Mouse (Mus musculus) CD4-positive, CD25-positive, alpha-beta regulatory T cell, adult 9 weeks (primary cell): ENCODE results near the gene Hacd3. TPM values are rescaled to one million over a fixed set of nuclear protein-coding genes. Genes with fewer than 3 reads are reported as not detected.

Experiments
- polyA plus RNA-seq: library from polyadenylated mRNA; unstranded; fragments of 100-300 nt; shearing (Covaris generic); gene quantifications from one replicate; pipeline ENCODE4 v1.2.1, GENCODE M21; 2017

The Hacd3 gene
- polyA plus RNA-seq = 168 TPM

DNA sequence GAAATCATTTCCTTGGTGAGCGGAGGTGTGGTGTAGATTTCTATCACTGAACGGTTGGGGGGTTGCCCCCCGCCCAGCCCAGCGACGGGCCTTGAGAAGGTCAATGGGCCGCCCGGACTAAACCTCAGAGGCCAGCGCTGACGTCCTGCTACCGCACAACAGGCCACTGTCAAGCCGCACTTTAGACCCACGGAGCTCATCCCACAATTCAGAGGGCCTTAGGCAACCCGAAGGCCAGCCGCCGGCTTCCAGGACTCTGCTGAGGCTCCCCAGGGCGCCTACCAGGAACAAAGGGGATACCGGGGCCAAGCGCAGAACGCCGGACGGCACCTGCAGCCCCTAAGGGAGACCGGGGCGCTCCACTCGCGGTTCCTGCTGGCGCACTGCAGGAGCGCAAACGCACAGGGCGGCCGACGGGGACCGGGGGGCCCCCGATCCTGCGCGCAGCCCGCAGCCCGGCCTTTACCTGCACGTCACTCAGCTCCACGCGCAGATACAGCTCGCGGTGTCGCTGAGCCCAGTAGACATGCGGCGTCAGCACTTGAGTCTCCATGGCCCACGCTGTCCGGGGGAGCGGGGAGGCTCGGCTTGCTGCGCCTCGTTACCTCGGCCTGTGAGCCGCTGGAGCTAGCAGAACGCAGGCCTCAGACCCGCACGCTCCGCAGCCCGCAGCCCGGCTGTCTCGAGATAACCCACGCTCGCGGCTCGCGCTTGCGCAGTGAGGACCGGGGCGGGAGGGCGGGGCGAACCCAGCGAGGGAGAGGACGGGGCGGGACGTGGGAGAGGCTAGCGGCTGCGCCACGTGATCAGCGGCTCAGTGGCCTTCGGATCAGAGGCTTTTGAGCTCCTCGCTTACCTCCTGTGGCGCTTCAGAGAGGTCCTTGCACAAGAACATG lies at the start of gene Hacd3:
TSS of gene Hacd3 (minus strand) at position 703 of the 896 bp plus-strand sequence.

DNA sequence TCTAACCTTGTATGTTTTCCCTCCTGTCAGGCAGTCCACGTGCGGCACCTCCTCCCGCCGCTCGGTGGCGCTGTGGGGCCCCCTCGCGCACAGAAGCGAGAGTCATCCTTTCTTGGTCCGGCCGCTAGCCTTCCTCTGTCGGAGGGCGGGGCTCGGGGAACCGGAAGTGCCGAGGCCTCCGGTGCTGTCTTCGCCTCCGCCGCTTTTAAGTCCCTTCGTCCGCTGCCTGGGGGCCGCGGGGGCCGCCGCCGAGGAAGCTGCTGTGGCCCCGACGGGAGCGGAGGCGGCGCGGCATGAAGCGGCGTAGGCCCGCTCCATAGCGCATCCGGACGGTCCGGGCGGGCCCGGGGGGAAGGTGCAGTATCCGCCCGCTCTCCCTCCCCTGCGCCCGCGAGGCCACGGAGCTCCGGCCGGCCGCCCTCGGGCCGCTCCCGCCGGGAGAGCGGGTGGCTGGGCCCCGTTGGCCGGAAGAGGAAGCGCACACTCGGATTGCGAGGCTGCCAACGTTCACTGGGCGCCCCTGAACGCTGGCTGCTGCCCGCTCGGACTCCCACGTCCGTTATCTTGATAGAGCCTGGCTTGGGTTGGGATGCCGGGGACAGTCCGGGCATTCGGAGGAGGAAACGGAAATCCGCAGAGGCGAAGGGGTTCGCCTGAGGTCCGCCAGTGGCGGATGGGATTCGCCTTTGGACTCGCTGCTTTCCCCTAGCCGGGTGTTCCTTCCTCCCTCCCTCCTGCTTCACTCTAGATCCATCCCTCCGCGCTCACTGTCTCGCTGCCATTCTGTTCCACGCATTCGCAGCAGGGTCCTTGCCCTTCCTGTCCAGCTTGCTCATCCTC lies 11.0 kb upstream of the Hacd3 start, which contains the start of gene Dpp8:
TSS of gene Dpp8 (plus strand) at position 146 of the 840 bp plus-strand sequence.

DNA sequence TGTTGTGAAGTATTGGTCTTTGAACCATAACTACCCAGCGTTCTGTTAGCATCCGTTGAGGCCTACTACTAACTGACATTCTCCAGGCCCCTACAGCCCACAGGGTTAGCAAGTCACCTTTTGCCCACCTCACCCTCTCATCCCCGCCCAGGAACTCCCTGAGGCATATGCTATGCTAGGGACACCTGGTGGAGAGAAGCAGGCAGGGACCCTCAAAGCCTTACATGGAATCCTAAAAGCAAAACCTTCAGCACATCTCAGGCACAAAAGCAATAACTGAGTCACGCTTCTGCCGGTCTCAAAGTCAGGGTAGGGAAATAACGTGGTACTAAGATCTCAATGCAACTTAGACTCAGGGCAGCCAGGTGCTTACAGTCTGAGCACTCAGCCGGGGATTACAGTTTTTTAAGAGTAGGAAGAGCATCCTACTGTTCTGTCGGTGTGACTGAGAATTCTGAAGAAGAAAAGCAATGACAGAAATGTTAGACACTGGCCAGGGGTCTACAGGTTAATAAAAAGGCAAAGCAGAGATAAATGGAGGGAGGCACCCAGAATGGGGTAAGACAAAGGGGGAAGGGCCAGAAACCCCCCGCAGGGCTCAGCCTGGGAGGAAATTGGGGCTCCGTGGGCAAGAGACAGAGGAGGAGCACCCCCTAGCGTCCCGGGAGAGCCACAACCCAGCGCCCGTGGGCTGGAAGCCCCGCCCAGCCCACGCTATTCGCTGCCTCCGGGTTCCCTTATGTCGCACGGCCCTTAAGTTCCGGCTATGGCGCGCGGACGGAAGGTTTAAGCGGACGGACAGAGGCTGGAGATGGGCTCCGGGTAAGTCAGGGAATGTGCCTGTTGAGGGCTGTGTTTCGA lies 61.1 kb downstream of the Hacd3 start, which contains the start of gene Ints14:
TSS of gene Ints14 (plus strand) at position 789 of the 861 bp plus-strand sequence.

DNA sequence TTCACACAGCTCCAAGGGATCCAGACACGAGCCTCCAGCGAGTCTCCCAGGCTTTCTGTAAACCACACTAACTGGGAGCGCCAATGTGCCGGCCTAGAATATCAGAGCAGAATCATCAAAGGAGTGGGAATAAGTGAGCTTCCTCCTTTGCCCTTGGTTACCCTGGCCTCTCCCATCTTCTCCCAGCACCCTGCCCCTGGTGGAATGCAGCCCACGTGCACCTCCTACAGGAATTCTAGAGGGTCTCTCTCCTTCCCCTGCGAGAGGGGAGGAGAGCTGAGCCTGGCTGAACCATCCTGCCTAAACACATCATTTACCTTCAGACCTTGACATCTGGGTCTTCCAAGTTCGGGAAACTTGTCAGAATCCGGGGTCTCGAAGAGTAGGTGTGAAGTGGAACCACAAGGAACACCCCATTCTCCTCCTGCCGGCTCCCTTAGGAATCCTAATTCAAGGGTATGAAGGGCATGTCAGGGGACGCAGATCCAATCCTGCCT lies 70.3 kb downstream of the Hacd3 start, which contains the start of gene Slc24a1:
TSS of gene Slc24a1 (minus strand) at position 447 of the 497 bp plus-strand sequence.

Other genes starting within 250 kb of the Hacd3 start
- 33.9 TPM for gene Dennd4a, start 210.4 kb downstream of the Hacd3 start, polyA plus RNA-seq
- gene Slc24a1, start 70.1 kb downstream of the Hacd3 start, polyA plus RNA-seq = 0.09 TPM
- 54.7 TPM for gene Ints14, start 60.8 kb downstream of the Hacd3 start, polyA plus RNA-seq
- gene Dpp8, start 10.7 kb upstream of the Hacd3 start, polyA plus RNA-seq = 30.9 TPM
- 0.11 TPM for gene Igdcc4, start 79.8 kb upstream of the Hacd3 start, polyA plus RNA-seq
- not detected for gene Igdcc3, start 119.5 kb upstream of the Hacd3 start, polyA plus RNA-seq
- 7.0 TPM for gene Parp16, start 173.7 kb upstream of the Hacd3 start, polyA plus RNA-seq
- not detected for gene Cilp, start 243.5 kb upstream of the Hacd3 start, polyA plus RNA-seq